Mouse (Mus musculus): ENCODE results near the gene Ppib.

GRCm38 (mm10) chr9:66102668-66103067, 42.6 kb downstream of the Ppib start:
- TF ChIP-seq CTCF (conservative IDR thresholded peaks at IDR 0.05; ENCODE audit: low read length) (no peak), NANOG (IDR thresholded peaks at IDR 0.05; ENCODE audit: borderline replicate concordance, low read length) (no peak)
